In the genomic region with DNA sequence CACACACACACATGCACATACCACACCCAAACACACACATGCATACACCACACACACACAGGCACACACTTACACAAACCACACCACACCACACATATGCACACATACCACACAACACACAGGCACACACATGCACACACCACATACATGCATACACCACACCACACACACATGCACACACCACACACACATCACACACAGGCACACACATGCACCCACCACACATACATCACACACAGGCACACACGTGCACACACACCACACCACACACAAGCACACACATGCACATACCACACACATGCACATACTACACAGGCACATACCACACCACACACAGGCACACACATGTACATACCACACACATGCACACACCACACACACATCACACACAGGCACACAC, we compare ENCODE assay signal across 13 mouse cellular contexts.
"Had no signal": no experiment of that assay in that cellular context is flagged by ENCODE, and none has a peak within 500 bp of the region (broad histone marks: within the 10 kb centered on the region; RNA-seq: fewer than 3 reads in every experiment).

No protein-coding gene starts in this region.

- H3K4me1 ChIP-seq: liver, embryonic 12.5 days; midbrain, embryonic 13.5 days; neural tube, embryonic 15.5 days had no signal

- ATAC-seq: liver, embryonic 12.5 days; midbrain, embryonic 13.5 days had no signal

- H3K27me3 ChIP-seq: liver, embryonic 12.5 days; midbrain, embryonic 13.5 days; neural tube, embryonic 15.5 days had no signal

- H3K9me3 ChIP-seq: midbrain, embryonic 13.5 days; neural tube, embryonic 15.5 days had no signal

- DNase-seq: kidney, adult 11 months; kidney, adult 9 months; kidney, postnatal 36 days; layer of hippocampus, adult 9-11 months; layer of hippocampus, postnatal 36 days; thymus, adult 2 months; thymus, postnatal 25 days had no signal

- H3K36me3 ChIP-seq: liver, embryonic 12.5 days; midbrain, embryonic 13.5 days; neural tube, embryonic 15.5 days had no signal

- H3K27ac ChIP-seq: kidney, postnatal 0 days; liver, embryonic 12.5 days; midbrain, embryonic 13.5 days; neural tube, embryonic 15.5 days; stomach, postnatal 0 days had no signal

- H3K4me2 ChIP-seq: liver, embryonic 12.5 days; lung, embryonic 14.5 days; midbrain, embryonic 13.5 days; neural tube, embryonic 15.5 days had no signal

- H3K4me3 ChIP-seq: liver, embryonic 12.5 days; midbrain, embryonic 13.5 days; neural tube, embryonic 15.5 days had no signal

- H3K9ac ChIP-seq: liver, embryonic 12.5 days; lung, embryonic 14.5 days; midbrain, embryonic 13.5 days; neural tube, embryonic 15.5 days had no signal
